Comparison of ENCODE assay signal across 9 mouse cellular contexts in the genomic region with DNA sequence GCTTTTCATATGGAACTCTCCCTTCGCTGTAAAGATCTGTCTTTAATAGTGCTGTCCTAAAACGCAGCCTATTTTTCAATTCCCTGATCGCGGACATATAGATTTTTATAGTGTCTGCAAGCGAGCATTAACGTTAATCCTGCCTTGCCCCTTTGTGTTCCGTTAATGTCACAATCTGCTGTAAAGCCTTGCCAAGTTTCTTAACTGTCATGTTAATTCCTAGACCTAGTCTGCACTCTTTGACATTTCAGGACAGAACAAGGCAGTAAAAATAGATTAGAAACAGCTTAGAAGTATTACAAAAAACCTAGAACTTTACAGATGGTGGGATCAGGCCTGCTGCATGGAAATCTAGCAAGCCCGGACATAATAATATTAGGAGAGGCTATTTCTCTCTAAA.
DNase-seq lines count a peak whose midpoint lies in the region; ATAC-seq and TF ChIP-seq lines count a peak whose summit lies in the region.
"Had no signal": no experiment of that assay in that cellular context is flagged by ENCODE, and none has a peak within 500 bp of the region (broad histone marks: within the 10 kb centered on the region; RNA-seq: fewer than 3 reads in every experiment).

No protein-coding gene starts in this region.

- no peak for ATAC-seq in liver, embryonic 12.5 days
- no peak for ATAC-seq in forebrain, embryonic 11.5 days (replicated peaks; ENCODE audit: low FRiP score)
- ATAC-seq in intestine, embryonic 16.5 days, result no peak
- no peak for ATAC-seq in neural tube, embryonic 15.5 days (ENCODE audit: low FRiP score)

- no peak overlapping the region for H3K4me3 ChIP-seq in liver, embryonic 12.5 days
- no peak overlapping the region for H3K4me3 ChIP-seq in forebrain, embryonic 11.5 days (ENCODE audit: low read depth, low read length)
- H3K4me3 ChIP-seq in intestine, embryonic 16.5 days (ENCODE audit: low read length), result no peak overlapping the region
- H3K4me3 ChIP-seq in neural tube, embryonic 15.5 days (replicated peaks), result no peak overlapping the region
- H3K4me3 ChIP-seq in thymus, adult 2 months (ENCODE audit: control insufficient read depth, insufficient read depth, low read length), result no peak overlapping the region

- no peaks in the 10 kb centered on the region for H3K4me1 ChIP-seq in liver, embryonic 12.5 days
- H3K4me1 ChIP-seq in forebrain, embryonic 11.5 days (replicated peaks; ENCODE audit: control insufficient read depth, insufficient read depth, low read length), result peaks cover 16% of the 10 kb centered on the region
- H3K4me1 ChIP-seq in intestine, embryonic 16.5 days (ENCODE audit: control insufficient read depth, insufficient read depth, low read length), result peaks cover 16% of the 10 kb centered on the region
- peaks cover 37% of the 10 kb centered on the region for H3K4me1 ChIP-seq in neural tube, embryonic 15.5 days
- 0 out of 2 replicates have a peak, but pooled peaks cover 2% of the 10 kb centered on the region for H3K4me1 ChIP-seq in thymus, adult 2 months (replicated peaks; ENCODE audit: control insufficient read depth, insufficient read depth, low read length)

- no peak for TF ChIP-seq CTCF in thymus, adult 2 months (IDR thresholded peaks at IDR 0.05; ENCODE audit: borderline replicate concordance, control insufficient read depth, extremely low read depth, insufficient read depth, low read length, poor library complexity)

- no peak for TF ChIP-seq POLR2A in thymus, adult 2 months (IDR thresholded peaks at IDR 0.05; ENCODE audit: control insufficient read depth, extremely low read depth, insufficient read depth, low read length, poor library complexity)

- H3K27me3 ChIP-seq in liver, embryonic 12.5 days (replicated peaks), result peaks cover 15% of the 10 kb centered on the region
- no peaks in the 10 kb centered on the region for H3K27me3 ChIP-seq in forebrain, embryonic 11.5 days (ENCODE audit: control insufficient read depth, insufficient read depth, low read length)
- no peaks in the 10 kb centered on the region for H3K27me3 ChIP-seq in intestine, embryonic 16.5 days (replicated peaks; ENCODE audit: control insufficient read depth, insufficient read depth, low read length)
- H3K27me3 ChIP-seq in neural tube, embryonic 15.5 days (replicated peaks), result no peaks in the 10 kb centered on the region
- H3K27me3 ChIP-seq in thymus, adult 2 months (ENCODE audit: control insufficient read depth, insufficient read depth, low read length), result no peaks in the 10 kb centered on the region

- H3K4me2 ChIP-seq in liver, embryonic 12.5 days, result 0 out of 2 replicates have a peak overlapping the region, but pooled peaks have one; percentile 55
- H3K4me2 ChIP-seq in forebrain, embryonic 11.5 days (ENCODE audit: low read depth, low read length, severe bottlenecking), result peak overlapping the region; percentile 41; the same call in 1 of the 2 replicates
- peak overlapping the region; percentile 67 for H3K4me2 ChIP-seq in intestine, embryonic 16.5 days (ENCODE audit: low read depth, low read length)
- H3K4me2 ChIP-seq in neural tube, embryonic 15.5 days, result peak overlapping the region; percentile 53; the same call in 1 of the 2 replicates

- no peak for DNase-seq in liver
- no peak for DNase-seq in forebrain, embryonic 11.5 days (ENCODE audit: low spot score)
- DNase-seq in cerebellum, adult 18-20 months, result no peak
- no peak for DNase-seq in thymus, adult 2 months
- no peak for DNase-seq in c-Kit-positive CD71-positive TER-119-positive erythroid progenitor cells, embryonic 14.5 days (ENCODE audit: low spot score)

- H3K9ac ChIP-seq in liver, embryonic 12.5 days, result no peak overlapping the region
- peak overlapping the region; percentile 27; the same call in 1 of the 2 replicates for H3K9ac ChIP-seq in forebrain, embryonic 11.5 days (ENCODE audit: low read length)
- no peak overlapping the region for H3K9ac ChIP-seq in intestine, embryonic 16.5 days (ENCODE audit: low read depth, low read length)
- H3K9ac ChIP-seq in neural tube, embryonic 15.5 days (replicated peaks), result no peak overlapping the region

- no peaks in the 10 kb centered on the region for H3K9me3 ChIP-seq in liver, embryonic 12.5 days (replicated peaks)
- H3K9me3 ChIP-seq in forebrain, embryonic 11.5 days (ENCODE audit: control insufficient read depth, low read length), result no peaks in the 10 kb centered on the region
- no peaks in the 10 kb centered on the region for H3K9me3 ChIP-seq in intestine, embryonic 16.5 days (ENCODE audit: control insufficient read depth, low read length)
- no peaks in the 10 kb centered on the region for H3K9me3 ChIP-seq in neural tube, embryonic 15.5 days (replicated peaks)

- H3K36me3 ChIP-seq in liver, embryonic 12.5 days, result no peaks in the 10 kb centered on the region
- H3K36me3 ChIP-seq in forebrain, embryonic 11.5 days (ENCODE audit: control insufficient read depth, insufficient read depth, low read length), result no peaks in the 10 kb centered on the region
- H3K36me3 ChIP-seq in intestine, embryonic 16.5 days (ENCODE audit: control insufficient read depth, insufficient read depth, low read length), result no peaks in the 10 kb centered on the region
- no peaks in the 10 kb centered on the region for H3K36me3 ChIP-seq in neural tube, embryonic 15.5 days
- no peaks in the 10 kb centered on the region for H3K36me3 ChIP-seq in thymus, adult 2 months (ENCODE audit: control insufficient read depth, insufficient read depth, low read length)
- H3K36me3 ChIP-seq: G1E had no signal

- H3K27ac ChIP-seq in liver, embryonic 12.5 days, result no peak overlapping the region
- peak overlapping the region; percentile 93 for H3K27ac ChIP-seq in forebrain, embryonic 11.5 days (ENCODE audit: low read depth, low read length)
- peak overlapping the region; percentile 63 for H3K27ac ChIP-seq in intestine, embryonic 16.5 days (ENCODE audit: low read length)
- peak overlapping the region; percentile 54; the same call in 1 of the 2 replicates for H3K27ac ChIP-seq in neural tube, embryonic 15.5 days (replicated peaks)
- H3K27ac ChIP-seq in thymus, adult 2 months (ENCODE audit: control insufficient read depth, insufficient read depth, low read length), result no peak overlapping the region

- WGBS in liver, embryonic 12.5 days (ENCODE audit: insufficient replicate concordance), result 56% methylated on average over 8 of the region's 8 CpGs
- 15% methylated on average over 8 of the region's 8 CpGs for WGBS in forebrain, embryonic 11.5 days
- 18% methylated on average over 8 of the region's 8 CpGs for WGBS in intestine, embryonic 16.5 days
- WGBS in neural tube, embryonic 15.5 days, result 23% methylated on average over 8 of the region's 8 CpGs
- 92% methylated on average over 8 of the region's 8 CpGs for WGBS in thymus, adult 2 months

Comparison
In these comparisons a context has a peak if more than half of its experiments do, and no peak if none do; other contexts are left out.
1. H3K27ac ChIP-seq: peak in forebrain, embryonic 11.5 days (single experiment), intestine, embryonic 16.5 days (single experiment) and neural tube, embryonic 15.5 days (single experiment); none in liver, embryonic 12.5 days (single experiment) and thymus, adult 2 months (single experiment).
2. Peak in every context shown above with its lines, with median percentiles within 50 percentile points of each other: H3K4me2 ChIP-seq.